Mouse (Mus musculus) CH12.LX (cell line): ENCODE measurements at regions not wholly inside any gene's neighbourhood (a gene's known extent, or its start where the extent isn't known, plus 50 kb on each side); places are given as distances from the start of the nearest gene placed in this dataset.

ENCODE experiments used
- DNase-seq: peaks from one replicate; pipeline ENCODE4 v3.0.0-alpha.2; 2013; ENCODE audit errors: extremely low read depth
- H3K27ac ChIP-seq: 2 replicates; pipeline ENCODE4 v1.5.1; 2012; ENCODE audit warnings: low read depth, mild to moderate bottlenecking, control low read depth, moderate library complexity; ENCODE audit not compliant: insufficient read depth
- H3K27me3 ChIP-seq: replicated peaks from 2 replicates; pipeline ENCODE3; 2012; ENCODE audit warnings: inconsistent platforms
- H3K36me3 ChIP-seq, 2 experiments: replicated peaks in 1 of 2; 2 replicates each; pipeline versions ENCODE3 to v1.6.1; 2012; ENCODE audit warnings: inconsistent platforms in 1 of 2, low read length in 1 of 2, mild to moderate bottlenecking in 1 of 2, mixed read lengths in 1 of 2, moderate library complexity in 1 of 2; ENCODE audit not compliant: control insufficient read depth in 1 of 2, insufficient read depth in 1 of 2
- H3K4me1 ChIP-seq, 2 experiments: 2 replicates each; pipeline ENCODE4 v1.6.1; 2012; ENCODE audit warnings: inconsistent platforms in 1 of 2, moderate library complexity in 1 of 2; ENCODE audit not compliant: insufficient read depth in 2 of 2, control insufficient read depth in 1 of 2
- H3K4me2 ChIP-seq: 2 replicates; pipeline ENCODE4 v1.6.1; 2012; ENCODE audit warnings: low read depth, mild to moderate bottlenecking, control low read depth; ENCODE audit not compliant: poor library complexity, insufficient read depth, severe bottlenecking
- H3K4me3 ChIP-seq, 3 experiments: fragments of 150-350 bp in 1 of 3; sonication (generic) in 1 of 3; replicated peaks in 1 of 3; 2 replicates each; pipeline versions ENCODE3 to v1.5.1; 2011 to 2012; ENCODE audit warnings: low read depth in 2 of 3, low read length in 2 of 3, mild to moderate bottlenecking in 2 of 3, moderate library complexity in 2 of 3, control low read depth in 1 of 3, improper control_type of control experiment in 1 of 3, inconsistent platforms in 1 of 3, mixed read lengths in 1 of 3; ENCODE audit not compliant: poor library complexity in 1 of 3
- H3K79me2 ChIP-seq: replicated peaks from 2 replicates; pipeline ENCODE4 v1.6.1; 2012; ENCODE audit warnings: mild to moderate bottlenecking, moderate library complexity; ENCODE audit not compliant: control insufficient read depth, poor library complexity, insufficient read depth, severe bottlenecking; ENCODE audit errors: extremely low read depth
- H3K9ac ChIP-seq: 2 replicates; pipeline ENCODE4 v1.6.1; 2012; ENCODE audit warnings: low read depth, mild to moderate bottlenecking, control low read depth, moderate library complexity; ENCODE audit not compliant: insufficient read depth
- H3K9me3 ChIP-seq: replicated peaks from 2 replicates; pipeline ENCODE3; 2012; ENCODE audit warnings: low read length, inconsistent platforms, mixed read lengths
- EP300 ChIP-seq: IDR thresholded peaks from 2 replicates; pipeline ENCODE4 v1.6.1; 2011; ENCODE audit warnings: low read length, improper control_type of control experiment
- ETS1 ChIP-seq: conservative IDR thresholded peaks from 2 replicates; pipeline ENCODE4 v1.6.1; 2012; ENCODE audit warnings: low read depth, mild to moderate bottlenecking, inconsistent platforms, low read length, improper control_type of control experiment, moderate library complexity
- GABPA ChIP-seq: IDR thresholded peaks from 2 replicates; pipeline ENCODE4 v1.6.1; 2012; ENCODE audit warnings: low read depth, low read length, improper control_type of control experiment, inconsistent platforms; ENCODE audit not compliant: insufficient replicate concordance
- MAFK ChIP-seq: IDR thresholded peaks from 2 replicates; pipeline ENCODE4 v1.6.1; 2011; ENCODE audit warnings: low read length, improper control_type of control experiment; ENCODE audit not compliant: insufficient replicate concordance
- MAZ ChIP-seq: IDR thresholded peaks from 2 replicates; pipeline ENCODE4 v1.6.1; 2012; ENCODE audit warnings: low read depth, mild to moderate bottlenecking, inconsistent platforms, low read length, improper control_type of control experiment, moderate library complexity
- MXI1 ChIP-seq: IDR thresholded peaks from 2 replicates; pipeline ENCODE4 v1.6.1; 2011; ENCODE audit warnings: mild to moderate bottlenecking, low read depth, low read length, improper control_type of control experiment
- NRF1 ChIP-seq: IDR thresholded peaks from 2 replicates; pipeline ENCODE4 v1.6.1; 2014; ENCODE audit warnings: low read depth, mild to moderate bottlenecking, inconsistent platforms, low read length, improper control_type of control experiment, moderate library complexity
- RCOR1 ChIP-seq: conservative IDR thresholded peaks from 2 replicates; pipeline ENCODE4 v1.6.1; 2012; ENCODE audit warnings: low read depth, mild to moderate bottlenecking, inconsistent platforms, low read length, improper control_type of control experiment
- SIN3A ChIP-seq: IDR thresholded peaks from 2 replicates; pipeline ENCODE4 v1.6.1; 2012; ENCODE audit warnings: low read length, improper control_type of control experiment, inconsistent platforms
- UBTF ChIP-seq: IDR thresholded peaks from 2 replicates; pipeline ENCODE4 v1.6.1; 2012; ENCODE audit warnings: low read depth, mild to moderate bottlenecking, inconsistent platforms, low read length, improper control_type of control experiment, moderate library complexity
- ZNF384 ChIP-seq: IDR thresholded peaks from 2 replicates; pipeline ENCODE4 v1.6.1; 2012; ENCODE audit warnings: low read depth, low read length, improper control_type of control experiment, inconsistent platforms
- dilution Hi-C: fragments of 300-500 bp; cut with MboI; formaldehyde crosslinking; loops from 2 replicates; pipeline ENCODE4 v1.14.3; 2020; ENCODE audit warnings: low sequenced_read_pairs; ENCODE audit not compliant: extremely low pct_unique_long_range_greater_than_20kb, extremely low pct_ligation_motif_present
- in situ Hi-C: fragments of 300-500 bp; cut with MboI; formaldehyde crosslinking; loops from 3 replicates; pipeline ENCODE4 v1.14.3; 2019; ENCODE audit warnings: low sequenced_read_pairs, low pct_ligation_motif_present, low pct_unique_long_range_greater_than_20kb, mixed read lengths

- TF ChIP-seq RCOR1 (no peak), ZNF384 (no peak), MAFK (no peak)
- Histone ChIP-seq H3K9ac (no peak overlapping the region), H3K27ac (no peak overlapping the region), H3K79me2 (no peaks in the 10 kb centered on the region), H3K4me1 (peaks cover 9 to 62% of the 10 kb centered on the region in 2 experiments; a peak in 3 of 4 replicates), H3K36me3 (no peaks in the 10 kb centered on the region), H3K4me3 (no peak overlapping the region), H3K4me2 (no peak overlapping the region), H3K27me3 (no peaks in the 10 kb centered on the region), H3K9me3 (no peaks in the 10 kb centered on the region)
- in situ Hi-C loops (no loop called here), dilution Hi-C loops (no loop called here)
- peak; percentile 19 for DNase-seq
These were observed 71.1 kb downstream of the Gm21750 start for GRCm38 (mm10) chr14:73732161-73732560.

- H3K27me3 ChIP-seq, result no peaks in the 10 kb centered on the region
- H3K9me3 ChIP-seq, result no peaks in the 10 kb centered on the region
- H3K27ac ChIP-seq, result no peak overlapping the region
- H3K4me2 ChIP-seq, result no peak overlapping the region
- DNase-seq, result no peak
- dilution Hi-C loops, result no loop called here
- H3K9ac ChIP-seq, result no peak overlapping the region
- H3K4me1 ChIP-seq, result no peaks in the 10 kb centered on the region
- TF ChIP-seq MXI1, result no peak
- TF ChIP-seq EP300, result no peak
- no peak for TF ChIP-seq NRF1
- no peak for TF ChIP-seq UBTF
- no peak for TF ChIP-seq RCOR1
- TF ChIP-seq MAFK, result no peak
- in situ Hi-C loops, result no loop called here
- no peaks in the 10 kb centered on the region for H3K36me3 ChIP-seq
- no peaks in the 10 kb centered on the region for H3K79me2 ChIP-seq
- no peak overlapping the region for H3K4me3 ChIP-seq
These were observed 89.8 kb downstream of the Gm21750 start for GRCm38 (mm10) chr14:73750790-73751189.

DNA sequence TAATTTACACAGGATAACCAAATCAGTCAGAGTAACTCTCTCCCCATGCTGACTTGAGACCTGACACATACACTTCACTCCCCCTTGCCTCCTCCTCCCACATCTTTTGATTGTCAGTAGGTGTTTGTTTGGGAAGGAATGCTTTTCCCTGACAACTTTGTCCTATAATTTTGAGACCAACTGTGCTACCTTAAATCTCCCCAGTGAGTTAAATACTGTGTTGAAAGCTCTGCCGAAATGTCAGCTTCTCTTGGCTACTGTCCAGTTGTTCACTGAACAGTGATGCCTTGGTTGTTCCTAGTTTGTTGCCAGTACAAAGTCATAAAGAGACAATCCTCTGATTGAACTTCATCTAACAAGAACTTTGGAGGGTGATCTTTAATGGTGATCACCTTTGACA is 99.0 kb downstream of the Gm21750 start:
- H3K4me3 ChIP-seq, result no peak overlapping the region
- no peaks in the 10 kb centered on the region for H3K79me2 ChIP-seq
- peaks cover 0 to 3% of the 10 kb centered on the region in 2 experiments; a peak in 2 of 4 replicates for H3K4me1 ChIP-seq
- no peaks in the 10 kb centered on the region for H3K36me3 ChIP-seq
- no peak overlapping the region for H3K4me2 ChIP-seq
- no peak overlapping the region for H3K9ac ChIP-seq
- DNase-seq, result no peak
- H3K27ac ChIP-seq, result no peak overlapping the region
- no peak for TF ChIP-seq ETS1
- TF ChIP-seq SIN3A, result no peak
- TF ChIP-seq MAZ, result no peak
- no peak for TF ChIP-seq GABPA
- TF ChIP-seq, all 38 proteins: peak for 0
- Histone ChIP-seq H3K27me3 (no peaks in the 10 kb centered on the region), H3K9me3 (no peaks in the 10 kb centered on the region)
- dilution Hi-C loops, result no loop called here
- in situ Hi-C loops, result no loop called here
